Mouse (Mus musculus): Measurements from ENCODE around the gene Glrx2.

Glrx2 gene

GRCm38 (mm10) chr1:143742186-143742585 lies 26.0 kb downstream of the Glrx2 start:
- in situ Hi-C loops (cut with MboI, MseI): loop anchor here (5.0 kb wide), 1 partner anchor 35 kb away; no protein-coding TSS in a partner anchor

- in situ Hi-C loops (cut with MboI, MseI): no loop called here
Observed at GRCm38 (mm10) chr1:143745871-143746270, 29.7 kb downstream of the Glrx2 start.

- in situ Hi-C loops (cut with MboI, MseI): no loop called here
Observed at GRCm38 (mm10) chr1:143762159-143762558, 46.0 kb downstream of the Glrx2 start.

DNA sequence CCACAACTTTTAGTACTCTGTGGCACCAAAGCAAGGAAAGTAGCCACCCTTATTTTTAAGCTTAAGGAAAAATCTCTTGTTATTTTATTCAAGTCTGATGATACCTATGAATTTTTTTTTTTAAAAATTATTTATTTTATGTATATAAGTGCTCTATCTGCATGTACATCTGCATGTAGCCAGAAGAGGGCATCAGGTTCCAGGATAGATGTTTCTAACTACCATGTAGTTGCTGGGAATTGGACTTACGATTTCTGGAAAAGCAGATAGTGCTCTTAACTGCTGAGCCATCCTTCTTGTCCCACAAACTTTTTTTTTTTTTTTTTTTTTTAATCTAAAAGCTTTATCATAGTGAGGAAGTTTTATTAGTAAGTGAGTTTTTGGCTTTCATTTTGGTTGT lies 48.3 kb downstream of the Glrx2 start:
- in situ Hi-C loops (cut with MboI, MseI): no loop called here

DNA sequence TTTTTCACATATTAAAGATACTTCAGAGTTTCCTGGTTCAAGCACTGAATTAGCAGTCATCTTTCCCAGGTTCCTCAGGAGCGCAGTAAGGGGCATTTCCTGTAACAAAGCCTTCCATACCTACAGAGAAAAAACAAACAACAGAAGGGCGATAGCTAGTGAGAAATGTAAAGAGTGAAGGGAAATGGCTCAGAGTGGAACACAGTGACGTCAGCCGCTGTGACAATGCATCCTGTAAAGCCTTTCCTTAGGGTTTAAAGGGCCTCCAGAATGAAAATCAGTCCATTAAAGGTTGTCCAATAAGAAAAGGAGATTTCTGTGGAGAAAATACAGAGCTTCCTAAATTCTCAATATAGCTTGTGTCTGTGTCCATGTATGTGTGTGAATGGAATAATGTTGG lies 49.7 kb downstream of the Glrx2 start:
- in situ Hi-C loops (cut with MboI, MseI): no loop called here

DNA sequence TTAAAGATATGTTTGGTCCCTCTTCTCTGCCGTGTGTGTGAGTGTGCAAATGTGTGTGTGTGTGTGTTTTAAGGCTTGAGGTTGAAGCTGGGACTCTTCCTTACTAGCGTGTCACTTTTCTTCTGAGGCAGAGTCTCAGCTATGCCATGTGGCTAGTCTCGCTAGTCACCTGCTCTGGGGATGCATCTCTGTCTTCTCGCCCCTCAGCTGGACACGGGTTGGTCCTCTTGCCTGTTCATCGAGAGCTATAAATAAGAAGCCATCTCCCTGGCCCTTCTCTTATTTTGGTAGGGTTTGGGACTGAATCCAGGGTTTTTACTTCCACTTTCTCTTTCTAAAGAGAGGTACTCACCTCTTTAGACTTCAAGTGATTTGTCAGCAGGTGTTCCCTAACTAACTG lies 50.1 kb downstream of the Glrx2 start:
- in situ Hi-C loops (cut with MboI, MseI): no loop called here

DNA sequence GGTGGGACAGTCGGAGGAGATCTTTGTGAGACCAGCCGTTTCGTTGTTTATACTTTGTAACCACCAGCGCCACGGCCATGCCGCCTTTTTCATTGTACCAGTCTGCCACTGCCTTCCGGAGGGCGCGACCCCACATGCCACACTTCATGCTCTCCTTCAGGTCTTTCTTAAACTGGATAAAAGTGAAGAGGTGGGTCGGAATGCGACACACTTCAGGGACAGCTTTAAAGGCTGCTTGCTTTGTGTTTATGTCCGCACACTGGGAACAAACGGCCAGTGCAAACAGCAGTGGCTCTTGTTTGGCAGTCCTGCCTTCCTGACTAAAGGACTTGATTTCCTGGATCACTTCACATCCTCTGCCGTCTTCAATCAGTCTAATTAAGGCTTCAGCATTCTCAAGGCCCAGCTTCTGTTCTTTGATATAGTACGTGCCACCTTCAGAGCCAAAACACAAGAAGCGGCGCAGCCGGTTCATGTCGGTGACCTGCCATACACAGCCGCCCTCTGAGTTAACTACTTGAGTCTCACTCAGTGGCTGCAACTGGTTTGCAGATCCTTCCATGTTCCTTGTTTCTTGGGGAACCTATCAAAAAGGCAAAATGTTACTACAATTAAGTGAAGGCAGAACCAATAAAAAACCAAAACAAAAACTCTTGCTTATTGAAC lies 54.4 kb downstream of the Glrx2 start:
- in situ Hi-C loops (cut with MboI, MseI): no loop called here

DNA sequence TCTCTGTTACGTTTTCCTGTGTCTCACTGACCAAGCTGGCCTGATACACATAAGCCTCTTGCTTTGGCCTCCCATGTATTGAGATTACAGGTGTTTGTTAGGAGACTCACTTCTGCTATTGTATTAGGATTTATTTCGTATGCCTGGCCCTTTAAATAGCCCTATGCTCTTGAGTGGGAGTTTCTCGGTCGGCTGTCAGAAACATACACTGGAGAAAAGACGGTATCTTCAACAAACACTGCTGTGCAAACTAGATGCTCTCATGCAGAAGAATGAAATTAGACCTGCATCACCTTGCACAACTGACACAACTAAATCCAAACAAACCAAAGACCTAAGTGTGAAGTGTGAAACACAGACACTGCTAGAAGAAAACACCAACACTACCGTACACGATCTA lies 56.9 kb downstream of the Glrx2 start:
- in situ Hi-C loops (cut with MboI, MseI): no loop called here

- in situ Hi-C loops (cut with MboI, MseI): no loop called here
Observed at GRCm38 (mm10) chr1:143773909-143774308, 57.8 kb downstream of the Glrx2 start.

DNA sequence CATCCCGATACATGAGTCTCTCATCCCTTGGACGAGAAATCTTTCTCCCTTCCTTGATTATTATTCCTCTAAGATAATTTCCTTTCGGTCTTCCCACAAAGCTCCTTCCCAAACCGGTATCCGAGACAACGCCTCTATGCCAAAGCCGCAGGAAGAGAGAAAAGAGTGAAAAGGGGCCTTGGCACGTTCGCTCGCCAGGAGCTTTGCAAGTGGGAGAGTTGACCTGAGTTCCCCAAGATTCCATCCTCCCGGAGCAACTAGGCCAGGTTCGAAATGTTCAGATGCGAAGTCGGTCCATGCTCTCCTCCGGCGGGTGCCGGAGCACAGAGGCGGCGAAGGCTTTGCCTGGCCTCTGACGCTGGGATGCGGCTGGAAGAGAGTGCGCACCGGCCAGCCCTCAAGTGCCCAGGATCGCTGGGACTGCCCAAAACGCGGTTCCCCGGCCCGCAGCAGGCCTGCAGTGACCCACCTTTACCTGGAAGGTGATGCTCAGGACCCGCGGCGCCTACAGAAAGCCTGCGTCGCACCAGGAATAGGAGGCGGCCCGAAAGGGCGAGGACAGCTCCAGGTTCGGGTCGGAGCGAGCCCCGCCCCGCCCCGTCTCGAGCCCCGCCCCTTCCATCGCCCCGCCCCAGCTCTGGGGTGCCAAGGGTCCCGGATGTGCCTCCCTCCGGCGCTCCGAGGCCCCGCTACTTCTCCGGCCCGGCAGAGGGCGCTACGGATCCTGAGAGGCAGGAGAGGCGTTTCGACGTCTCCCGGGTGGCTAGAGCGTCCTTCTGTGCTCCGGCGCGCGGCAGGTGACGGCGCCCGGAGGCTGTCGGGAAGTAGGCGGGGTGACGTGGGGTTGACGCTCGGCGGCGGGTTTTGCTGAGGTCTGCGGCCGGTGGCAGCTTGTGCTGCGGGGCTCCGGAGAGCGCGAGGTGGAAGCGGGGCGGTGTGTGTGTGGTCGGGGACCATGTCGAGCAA lies 60.6 kb downstream of the Glrx2 start, which contains the start of the genes Trove2 and Uchl5:
Gene Trove2 (minus strand): TSS at position 623 of the 966 bp plus-strand sequence.
Gene Uchl5 (plus strand): TSS at position 827 of the 966 bp plus-strand sequence.
- in situ Hi-C loops (cut with MboI, MseI): loop anchor here (5.0 kb wide), 1 partner anchor 79 kb away; no protein-coding TSS in a partner anchor

DNA sequence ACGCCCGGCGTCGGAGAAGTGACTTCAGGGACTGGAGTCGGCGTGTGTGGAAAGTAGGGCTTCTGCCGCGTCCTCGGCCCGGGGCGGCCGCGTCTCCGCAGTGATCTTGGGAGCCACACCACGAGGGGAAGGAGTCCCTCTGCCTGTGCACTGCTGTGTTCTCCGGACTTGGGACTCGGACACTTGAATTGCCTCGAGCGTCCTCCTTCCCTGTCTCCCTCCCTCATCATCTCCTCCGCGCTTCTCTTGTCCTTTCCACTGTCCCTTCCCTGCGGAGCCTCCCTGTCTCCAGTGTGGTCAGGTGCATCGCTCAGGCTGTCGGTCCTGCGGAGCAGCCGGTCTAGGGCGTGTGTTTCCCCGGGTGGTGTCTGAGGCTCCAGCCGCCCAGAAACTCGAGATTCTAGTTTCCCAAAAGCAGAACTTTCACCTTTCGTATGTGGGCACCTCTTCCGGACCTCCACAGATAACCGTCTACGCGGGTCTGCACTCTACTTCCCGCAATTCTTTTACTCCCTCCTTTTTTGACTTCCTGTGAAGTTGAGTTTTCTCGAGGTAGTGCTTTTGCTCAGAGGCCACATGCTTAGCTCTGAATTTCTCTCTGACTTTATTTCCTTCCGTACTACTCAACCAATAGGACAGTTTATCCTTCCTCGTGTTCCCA lies 61.5 kb downstream of the Glrx2 start:
- in situ Hi-C loops (cut with MboI, MseI): loop anchor here (5.0 kb wide), 1 partner anchor 80 kb away; no protein-coding TSS in a partner anchor

DNA sequence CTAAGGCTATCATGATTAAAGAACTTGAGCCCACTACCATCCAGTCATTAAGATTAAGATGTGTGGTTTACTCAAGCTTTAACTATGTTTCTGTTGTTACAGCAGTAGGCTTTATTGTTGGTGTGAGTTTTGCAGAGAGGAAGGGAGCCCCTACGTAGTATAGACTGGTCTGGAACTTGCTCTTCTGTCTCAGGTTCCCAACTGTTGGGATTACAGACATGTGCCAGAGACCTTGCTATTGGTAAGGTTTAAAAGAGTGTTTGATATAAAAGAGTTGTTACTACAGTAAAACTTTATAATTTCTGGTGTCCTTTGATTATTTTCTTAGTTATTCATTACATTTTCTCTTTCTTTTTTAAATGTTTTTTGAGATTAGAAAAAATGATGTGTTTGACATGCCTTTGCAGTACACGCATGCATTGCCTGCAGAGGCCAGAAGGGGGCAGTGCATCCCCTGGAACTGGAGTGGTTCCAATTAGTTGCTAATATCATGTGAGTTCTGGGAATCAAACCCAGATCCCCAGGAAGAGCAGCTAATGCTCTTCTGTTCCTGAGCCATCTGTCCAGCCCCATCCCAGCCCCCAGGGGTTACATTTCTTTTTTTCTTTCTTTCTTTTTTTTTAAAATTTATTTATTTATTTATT lies 72.6 kb downstream of the Glrx2 start:
- in situ Hi-C loops (cut with MboI, MseI): no loop called here

Measured in regulatory T cell (primary cell).